Mouse (Mus musculus): ENCODE measurements at regions not wholly inside any gene's neighbourhood (a gene's known extent, or its start where the extent isn't known, plus 50 kb on each side); places are given as distances from the start of the nearest gene placed in this dataset.

DNA sequence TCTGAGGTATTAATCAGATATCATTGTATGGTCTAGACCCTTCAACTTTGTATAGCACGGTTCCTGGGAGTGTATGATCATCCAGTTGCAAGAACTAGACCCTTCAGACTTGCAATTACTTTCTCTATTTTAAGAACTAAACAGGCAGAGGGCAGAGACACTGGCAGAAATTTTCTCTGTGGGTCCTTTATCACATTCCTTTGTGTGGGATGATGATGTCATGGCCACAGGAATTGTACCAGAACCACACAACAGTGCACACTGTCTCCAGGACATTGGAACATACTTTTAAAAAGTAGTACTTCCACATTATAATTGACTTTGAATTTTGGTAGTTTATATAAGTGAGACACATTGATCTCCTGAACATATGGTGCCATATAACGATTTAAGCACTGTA is 674.2 kb downstream of the Rfpl4b start:
- no peaks in the 10 kb centered on the region for H3K9me3 ChIP-seq (ENCODE audit: control insufficient read depth, low read length)
- no peaks in the 10 kb centered on the region for H3K4me1 ChIP-seq (replicated peaks; ENCODE audit: control insufficient read depth in 2 of 2, insufficient read depth in 2 of 2, low read length in 1 of 2)
- no peaks in the 10 kb centered on the region for H3K36me3 ChIP-seq (replicated peaks; ENCODE audit: control insufficient read depth, insufficient read depth, low read depth)
- H3K27me3 ChIP-seq (ENCODE audit: control insufficient read depth, insufficient read depth, low read length) = no peaks in the 10 kb centered on the region
- 43% methylated on average over 2 of the region's 2 CpGs for WGBS (ENCODE audit: insufficient replicate concordance)
- no peak for TF ChIP-seq CTCF (IDR thresholded peaks at IDR 0.05; ENCODE audit: low read depth)
- no peak for TF ChIP-seq EP300 (IDR thresholded peaks at IDR 0.05; ENCODE audit: low read depth)
- H3K9ac ChIP-seq (replicated peaks) = no peak overlapping the region
- ATAC-seq (ENCODE audit: insufficient read depth) = no peak
- DNase-seq (ENCODE audit: low read depth in 3 of 3, low spot score in 3 of 3) = no peak
- no peak overlapping the region for H3K4me3 ChIP-seq (ENCODE audit: insufficient read depth in 1 of 2, low read depth in 2 of 2, low read length in 2 of 2)
- H3K4me2 ChIP-seq (ENCODE audit: low read depth) = no peak overlapping the region
- H3K27ac ChIP-seq = no peak overlapping the region

DNA sequence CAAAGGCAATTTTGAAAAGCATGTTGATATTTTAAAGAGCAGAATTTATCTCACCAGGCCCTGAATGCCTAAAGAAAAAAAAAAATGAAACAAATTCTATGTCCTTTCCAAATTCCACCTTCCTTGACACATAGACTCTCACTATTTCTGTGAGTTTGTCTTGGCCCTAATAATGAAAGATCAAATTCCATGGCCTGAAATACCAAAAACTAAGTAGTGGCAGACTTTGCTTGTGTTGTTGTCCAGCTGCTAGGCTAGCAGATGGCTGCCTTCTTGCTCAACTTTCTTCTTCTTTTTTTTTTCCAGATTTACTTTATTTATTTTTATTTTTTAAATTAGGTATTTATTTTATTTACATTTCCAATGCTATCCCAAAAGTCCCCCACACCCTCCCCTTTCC is 682.4 kb downstream of the Rfpl4b start:
- Histone ChIP-seq H3K27me3 (ENCODE audit: control insufficient read depth, insufficient read depth, low read length) (no peaks in the 10 kb centered on the region), H3K4me3 (ENCODE audit: insufficient read depth in 1 of 2, low read depth in 2 of 2, low read length in 2 of 2) (no peak overlapping the region), H3K4me2 (ENCODE audit: low read depth) (no peak overlapping the region), H3K27ac (no peak overlapping the region), H3K4me1 (replicated peaks; ENCODE audit: control insufficient read depth in 2 of 2, insufficient read depth in 2 of 2, low read length in 1 of 2) (no peaks in the 10 kb centered on the region), H3K36me3 (replicated peaks; ENCODE audit: control insufficient read depth, insufficient read depth, low read depth) (no peaks in the 10 kb centered on the region), H3K9ac (replicated peaks) (no peak overlapping the region), H3K9me3 (ENCODE audit: control insufficient read depth, low read length) (no peaks in the 10 kb centered on the region)
- TF ChIP-seq EP300 (IDR thresholded peaks at IDR 0.05; ENCODE audit: low read depth) (no peak), CTCF (IDR thresholded peaks at IDR 0.05; ENCODE audit: low read depth) (no peak)
- ATAC-seq (ENCODE audit: insufficient read depth) (no peak), DNase-seq (ENCODE audit: low read depth in 3 of 3, low spot score in 3 of 3) (no peak)

- DNase-seq (ENCODE audit: low read depth in 3 of 3, low spot score in 3 of 3) = no peak
- Histone ChIP-seq H3K4me1 (replicated peaks; ENCODE audit: control insufficient read depth in 2 of 2, insufficient read depth in 2 of 2, low read length in 1 of 2) (no peaks in the 10 kb centered on the region), H3K27ac (no peak overlapping the region), H3K4me3 (ENCODE audit: insufficient read depth in 1 of 2, low read depth in 2 of 2, low read length in 2 of 2) (no peak overlapping the region), H3K27me3 (ENCODE audit: control insufficient read depth, insufficient read depth, low read length) (no peaks in the 10 kb centered on the region), H3K9me3 (ENCODE audit: control insufficient read depth, low read length) (no peaks in the 10 kb centered on the region), H3K4me2 (ENCODE audit: low read depth) (no peak overlapping the region), H3K36me3 (replicated peaks; ENCODE audit: control insufficient read depth, insufficient read depth, low read depth) (no peaks in the 10 kb centered on the region), H3K9ac (replicated peaks) (no peak overlapping the region)
- TF ChIP-seq CTCF (IDR thresholded peaks at IDR 0.05; ENCODE audit: low read depth) (no peak), EP300 (IDR thresholded peaks at IDR 0.05; ENCODE audit: low read depth) (no peak)
- no peak for ATAC-seq (ENCODE audit: insufficient read depth)
- 64% methylated on average over 3 of the region's 3 CpGs for WGBS (ENCODE audit: insufficient replicate concordance)
These were observed 699.5 kb downstream of the Rfpl4b start for GRCm38 (mm10) chr10:38121911-38122573.

GRCm38 (mm10) chr10:38118601-38119000 is 703.0 kb downstream of the Rfpl4b start:
- no peak for ATAC-seq (ENCODE audit: insufficient read depth)
- no peak overlapping the region for H3K27ac ChIP-seq
- TF ChIP-seq CTCF (IDR thresholded peaks at IDR 0.05; ENCODE audit: low read depth) (no peak), EP300 (IDR thresholded peaks at IDR 0.05; ENCODE audit: low read depth) (no peak)
- H3K4me3 ChIP-seq (ENCODE audit: insufficient read depth in 1 of 2, low read depth in 2 of 2, low read length in 2 of 2) = no peak overlapping the region
- H3K9ac ChIP-seq (replicated peaks) = no peak overlapping the region
- no peak for DNase-seq (ENCODE audit: low read depth in 3 of 3, low spot score in 3 of 3)
- H3K4me2 ChIP-seq (ENCODE audit: low read depth) = no peak overlapping the region
- no peaks in the 10 kb centered on the region for H3K36me3 ChIP-seq (replicated peaks; ENCODE audit: control insufficient read depth, insufficient read depth, low read depth)
- WGBS (ENCODE audit: insufficient replicate concordance) = 80% methylated on average over 1 of the region's 1 CpGs
- H3K27me3 ChIP-seq (ENCODE audit: control insufficient read depth, insufficient read depth, low read length) = no peaks in the 10 kb centered on the region
- no peaks in the 10 kb centered on the region for H3K9me3 ChIP-seq (ENCODE audit: control insufficient read depth, low read length)
- no peaks in the 10 kb centered on the region for H3K4me1 ChIP-seq (replicated peaks; ENCODE audit: control insufficient read depth in 2 of 2, insufficient read depth in 2 of 2, low read length in 1 of 2)

- TF ChIP-seq EP300 (IDR thresholded peaks at IDR 0.05; ENCODE audit: low read depth) = no peak
- TF ChIP-seq CTCF (IDR thresholded peaks at IDR 0.05; ENCODE audit: low read depth) = no peak
- no peak overlapping the region for H3K27ac ChIP-seq
- WGBS (ENCODE audit: insufficient replicate concordance) = 39% methylated on average over 1 of the region's 1 CpGs
- no peak overlapping the region for H3K4me3 ChIP-seq (ENCODE audit: insufficient read depth in 1 of 2, low read depth in 2 of 2, low read length in 2 of 2)
- H3K36me3 ChIP-seq (replicated peaks; ENCODE audit: control insufficient read depth, insufficient read depth, low read depth) = no peaks in the 10 kb centered on the region
- DNase-seq (ENCODE audit: low read depth in 3 of 3, low spot score in 3 of 3) (no peak), ATAC-seq (ENCODE audit: insufficient read depth) (no peak)
- no peaks in the 10 kb centered on the region for H3K4me1 ChIP-seq (replicated peaks; ENCODE audit: control insufficient read depth in 2 of 2, insufficient read depth in 2 of 2, low read length in 1 of 2)
- H3K27me3 ChIP-seq (ENCODE audit: control insufficient read depth, insufficient read depth, low read length) = no peaks in the 10 kb centered on the region
- no peaks in the 10 kb centered on the region for H3K9me3 ChIP-seq (ENCODE audit: control insufficient read depth, low read length)
- no peak overlapping the region for H3K4me2 ChIP-seq (ENCODE audit: low read depth)
- H3K9ac ChIP-seq (replicated peaks) = no peak overlapping the region
These were observed 705.1 kb downstream of the Rfpl4b start for GRCm38 (mm10) chr10:38116516-38116915.
